Comparison of ENCODE assay signal across 8 mouse cellular contexts in the genomic region with DNA sequence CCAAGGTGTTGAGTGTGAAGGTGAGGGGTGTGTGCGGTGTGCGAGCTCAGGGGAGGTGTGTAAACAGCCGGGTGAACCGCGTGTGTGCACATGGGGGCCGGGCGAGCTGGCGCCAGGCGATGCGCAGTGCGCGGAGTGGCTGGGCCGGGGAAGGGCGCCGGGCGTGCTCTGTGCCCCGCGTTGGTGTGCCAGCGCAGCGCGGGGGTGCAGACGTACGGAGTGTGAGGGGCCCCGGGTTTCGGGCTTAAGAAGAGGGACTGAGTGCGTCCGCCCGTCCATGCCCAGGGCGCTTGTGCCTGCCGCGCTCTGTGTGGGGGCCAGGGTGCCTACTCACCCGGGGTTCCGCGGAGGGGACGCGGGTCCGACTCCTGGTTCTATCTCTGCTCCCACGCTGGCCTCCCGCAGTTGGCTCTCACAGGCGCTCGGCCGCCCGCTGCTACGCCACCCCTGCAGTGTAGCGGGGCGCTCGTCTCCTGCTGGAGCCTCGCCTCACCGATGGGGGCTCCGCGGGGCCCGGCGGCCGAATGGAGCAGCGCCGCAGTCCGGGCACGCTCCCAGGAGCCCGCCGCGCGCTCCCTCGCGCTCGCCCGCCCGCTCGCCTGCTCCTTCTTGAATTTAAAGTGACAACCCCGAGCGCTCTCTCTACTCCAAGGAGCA. TPM values are rescaled to one million over a fixed set of nuclear protein-coding genes. Genes with fewer than 3 reads are reported as not detected.
A peak's percentile ranks its signal among the peaks of the same experiment; 100 is the strongest.
DNase-seq lines count a peak whose midpoint lies in the region; ATAC-seq and TF ChIP-seq lines count a peak whose summit lies in the region.

No protein-coding gene starts in this region.

- under 1% methylated on average over 70 of the region's 70 CpGs for WGBS in stomach, embryonic 14.5 days

- no peaks in the 10 kb centered on the region for H3K36me3 ChIP-seq in E14TG2a.4 (ENCODE audit: insufficient read depth, low read length)
- H3K36me3 ChIP-seq in stomach, embryonic 14.5 days (ENCODE audit: control insufficient read depth, insufficient read depth, low read length) = no peaks in the 10 kb centered on the region

- intact Hi-C loops in heart, postnatal 10 days (cut with DNase I) = no loop called here

- no peak overlapping the region for H3K27ac ChIP-seq in stomach, embryonic 14.5 days (ENCODE audit: low read length)

- ATAC-seq in megakaryocyte progenitor cell, adult 5-6 weeks (replicated peaks; ENCODE audit: poor library complexity) = 0 out of 2 replicates have a peak, but pooled peaks have one; percentile 20
- ATAC-seq in stomach, embryonic 14.5 days (ENCODE audit: insufficient number of reproducible peaks, insufficient read depth, low FRiP score, low read depth) = 0 out of 2 replicates have a peak, but pooled peaks have one; percentile 59

- peaks cover 13% of the 10 kb centered on the region for H3K4me1 ChIP-seq in E14TG2a.4 (replicated peaks; ENCODE audit: low read depth, low read length)
- H3K4me1 ChIP-seq in stomach, embryonic 14.5 days (ENCODE audit: control insufficient read depth, insufficient read depth, low read length) = 0 out of 2 replicates have a peak, but pooled peaks cover 3% of the 10 kb centered on the region

- no peaks in the 10 kb centered on the region for H3K9me3 ChIP-seq in E14TG2a.4 (ENCODE audit: low read length)
- no peaks in the 10 kb centered on the region for H3K9me3 ChIP-seq in stomach, embryonic 14.5 days (ENCODE audit: control insufficient read depth, low read depth, low read length)

- no peak for TF ChIP-seq CTCF in E14TG2a.4 (conservative IDR thresholded peaks at IDR 0.05; ENCODE audit: low read length)

- peak overlapping the region; percentile 26; the same call in 1 of the 2 replicates for H3K9ac ChIP-seq in stomach, embryonic 14.5 days (replicated peaks; ENCODE audit: low read depth, low read length)

- peak overlapping the region; percentile 84 for H3K4me3 ChIP-seq in E14TG2a.4 (replicated peaks; ENCODE audit: low read length)
- H3K4me3 ChIP-seq in stomach, embryonic 14.5 days (ENCODE audit: low read depth, low read length) = peak overlapping the region; percentile 52

- peak overlapping the region; percentile 94 for H3K4me2 ChIP-seq in stomach, embryonic 14.5 days (replicated peaks; ENCODE audit: low read depth, low read length)

- DNase-seq in adrenal gland, adult (ENCODE audit: inconsistent age in 2 of 2, low spot score in 1 of 2) = peak; percentile 72 to 86
- DNase-seq in embryo, embryonic 9.5 days (ENCODE audit: extremely low spot score) = peak; percentile 39
- peak; percentile 48 to 50 for DNase-seq in heart, postnatal 10 days
- peak; percentile 48 to 59 for DNase-seq in layer of hippocampus, postnatal 25 days (ENCODE audit: extremely low spot score in 1 of 2, low spot score in 1 of 2)
- DNase-seq in spleen, postnatal 36 days (ENCODE audit: low spot score in 2 of 2) = no peak

- H3K27me3 ChIP-seq in E14TG2a.4 (ENCODE audit: insufficient read depth, low read length) = peaks cover 57% of the 10 kb centered on the region
- no peaks in the 10 kb centered on the region for H3K27me3 ChIP-seq in stomach, embryonic 14.5 days (ENCODE audit: control insufficient read depth, insufficient read depth, low read length)

RNA-seq across cellular contexts. Expression of gene Syt12, which starts 0.5 kb away (rescaled TPM):
- 1 to 10 TPM in 1 of 2 experiments, under 1 TPM in 1; 0.47 to 2.7 TPM for total RNA-seq in heart, postnatal 10 days (2021)
- 10 to 100 TPM; 29.5 to 31.8 TPM for total RNA-seq in layer of hippocampus, postnatal 25 days (2021)
- total RNA-seq in megakaryocyte progenitor cell, adult 5-6 weeks (2015) = not detected in 2 replicates
- total RNA-seq in megakaryocyte progenitor cell, adult 5-6 weeks (2017) = not detected in 2 replicates
- 0.41 and 0.50 TPM in 2 replicates for polyA plus RNA-seq in stomach, embryonic 14.5 days (2014; fragmentation: Nextera tagmentation; extraction: Ambion mirVana)

RNA-seq across cellular contexts. Expression of gene 2010003K11Rik, which starts 21.7 kb away (rescaled TPM):
- 1 to 10 TPM in 1 of 2 experiments, under 1 TPM in 1; 0.30 to 1.0 TPM for total RNA-seq in heart, postnatal 10 days (2021)
- total RNA-seq in layer of hippocampus, postnatal 25 days (2021) = not detected
- not detected in 2 replicates for total RNA-seq in megakaryocyte progenitor cell, adult 5-6 weeks (2015)
- total RNA-seq in megakaryocyte progenitor cell, adult 5-6 weeks (2017) = not detected in 2 replicates
- not detected in 2 replicates for polyA plus RNA-seq in stomach, embryonic 14.5 days (2014; fragmentation: Nextera tagmentation; extraction: Ambion mirVana)

RNA-seq across cellular contexts. Expression of gene Pcx, which starts 33.5 kb away (rescaled TPM):
- 10 to 100 TPM in 1 of 2 experiments, 1 to 10 TPM in 1; 7.1 to 22.9 TPM for total RNA-seq in heart, postnatal 10 days (2021)
- total RNA-seq in layer of hippocampus, postnatal 25 days (2021) = 10 to 100 TPM; 66.6 to 70.6 TPM
- 0.56 and 2.3 TPM in 2 replicates for total RNA-seq in megakaryocyte progenitor cell, adult 5-6 weeks (2015)
- 0.98 and 2.1 TPM in 2 replicates for total RNA-seq in megakaryocyte progenitor cell, adult 5-6 weeks (2017)
- polyA plus RNA-seq in stomach, embryonic 14.5 days (2014; fragmentation: Nextera tagmentation; extraction: Ambion mirVana) = 11.4 and 12.7 TPM in 2 replicates

RNA-seq across cellular contexts. Expression of gene Rhod, which starts 37.5 kb away (rescaled TPM):
- 10 to 100 TPM in 1 of 2 experiments, 1 to 10 TPM in 1; 8.5 to 10.6 TPM for total RNA-seq in heart, postnatal 10 days (2021)
- total RNA-seq in layer of hippocampus, postnatal 25 days (2021) = 1 to 10 TPM in 1 of 2 experiments, under 1 TPM in 1; 0.87 to 1.2 TPM
- total RNA-seq in megakaryocyte progenitor cell, adult 5-6 weeks (2015) = not detected in 2 replicates
- not detected in 2 replicates for total RNA-seq in megakaryocyte progenitor cell, adult 5-6 weeks (2017)
- polyA plus RNA-seq in stomach, embryonic 14.5 days (2014; fragmentation: Nextera tagmentation; extraction: Ambion mirVana) = 29.1 and 43.7 TPM in 2 replicates

Comparison
In these comparisons a context has a peak if more than half of its experiments do, and no peak if none do; other contexts are left out.
1. DNase-seq: peak in adrenal gland, adult (2 of 2), embryo, embryonic 9.5 days (single experiment), heart, postnatal 10 days (2 of 2) and layer of hippocampus, postnatal 25 days (2 of 2); none in spleen, postnatal 36 days (0 of 2).
2. RNA of gene Syt12, which starts 0.5 kb away (total RNA-seq): 29.5 to 31.8 TPM in layer of hippocampus, postnatal 25 days; 0.47 to 2.7 TPM in heart, postnatal 10 days and not detected in megakaryocyte progenitor cell, adult 5-6 weeks; every median in the first group is over 4 times any median in the second.